Mouse (Mus musculus) brain, embryonic 14.5 days (tissue): ENCODE data around the gene Tent4b. TPM values are rescaled to one million over a fixed set of nuclear protein-coding genes. Genes with fewer than 3 reads are reported as not detected.

Source experiments
- DNase-seq: peaks from one replicate; pipeline ENCODE4 v3.0.0-alpha.2; 2011; ENCODE audit warnings: low read depth
- CTCF ChIP-seq: fragments of 200-500 bp; IDR thresholded peaks from 2 replicates; pipeline ENCODE4 v1.5.1; 2012; ENCODE audit warnings: inconsistent platforms, mild to moderate bottlenecking, moderate library complexity, borderline replicate concordance; ENCODE audit not compliant: insufficient read depth, insufficient read length; ENCODE audit errors: extremely low read depth
- POLR2A ChIP-seq: fragments of 200-500 bp; IDR thresholded peaks from 2 replicates; pipeline ENCODE4 v1.6.1; 2012; ENCODE audit warnings: mild to moderate bottlenecking, inconsistent platforms, borderline replicate concordance; ENCODE audit not compliant: poor library complexity, insufficient read depth, insufficient read length, severe bottlenecking; ENCODE audit errors: extremely low read depth
- polyA plus RNA-seq: library from polyadenylated mRNA; depleted of rRNA; stranded (reverse); fragments of >200 nt; gene quantifications from 2 replicates; pipeline ENCODE4 v1.2.3, GENCODE M21; 2012

The Tent4b gene
- polyA plus RNA-seq, 1 experiment = 36.5 TPM

- peak; percentile 39 for DNase-seq
- TF ChIP-seq CTCF = no peak
- no peak for TF ChIP-seq POLR2A
Measured at GRCm38 (mm10) chr8:88265511-88265910, 66.5 kb downstream of the Tent4b start.

- peak; percentile 81 for DNase-seq
- peak; percentile 92 for TF ChIP-seq CTCF
- no peak for TF ChIP-seq POLR2A
Measured at GRCm38 (mm10) chr8:88266170-88266800, 67.3 kb downstream of the Tent4b start.

- TF ChIP-seq POLR2A (no peak), CTCF (no peak)
- DNase-seq = no peak
Measured at GRCm38 (mm10) chr8:88266801-88267403, 67.9 kb downstream of the Tent4b start.

- no peak for DNase-seq
- TF ChIP-seq POLR2A (no peak), CTCF (no peak)
Measured at GRCm38 (mm10) chr8:88269107-88269875, 70.3 kb downstream of the Tent4b start.

GRCm38 (mm10) chr8:88270086-88270485 is 71.1 kb downstream of the Tent4b start:
- DNase-seq = no peak
- TF ChIP-seq CTCF = no peak; the same call in 1 of the 2 replicates

GRCm38 (mm10) chr8:88272231-88273050 is 73.4 kb downstream of the Tent4b start, which contains the start of gene Adcy7:
Adcy7 (plus strand) TSS chr8:88272403.
- TF ChIP-seq POLR2A (no peak), CTCF (peak; percentile 40; the same call in 1 of the 2 replicates)
- DNase-seq = peak; percentile 34

- TF ChIP-seq POLR2A = no peak
- no peak for TF ChIP-seq CTCF
- no peak for DNase-seq
Measured at GRCm38 (mm10) chr8:88273051-88273430, 74.0 kb downstream of the Tent4b start.

GRCm38 (mm10) chr8:88274090-88274489 is 75.1 kb downstream of the Tent4b start:
- DNase-seq = no peak

GRCm38 (mm10) chr8:88279220-88279619 is 80.2 kb downstream of the Tent4b start:
- DNase-seq = no peak
- TF ChIP-seq CTCF = no peak

More at GRCm38 (mm10) chr8:88274090-88274489, 75.1 kb downstream of the Tent4b start:
- TF ChIP-seq POLR2A (no peak), CTCF (no peak)

GRCm38 (mm10) chr8:88279670-88280069 is 80.7 kb downstream of the Tent4b start:
- no peak for DNase-seq
- TF ChIP-seq POLR2A (no peak), CTCF (no peak)

GRCm38 (mm10) chr8:88280904-88281303 is 81.9 kb downstream of the Tent4b start:
- DNase-seq = no peak
- TF ChIP-seq POLR2A (no peak), CTCF (no peak)
